Mouse (Mus musculus): ENCODE results near the gene Cdr2.
"Not testable (repeated sequence)": the region's sequence is repeated elsewhere in the genome, so short reads cannot be mapped to it uniquely, and the experiment has no call there.

Cdr2 gene

DNA sequence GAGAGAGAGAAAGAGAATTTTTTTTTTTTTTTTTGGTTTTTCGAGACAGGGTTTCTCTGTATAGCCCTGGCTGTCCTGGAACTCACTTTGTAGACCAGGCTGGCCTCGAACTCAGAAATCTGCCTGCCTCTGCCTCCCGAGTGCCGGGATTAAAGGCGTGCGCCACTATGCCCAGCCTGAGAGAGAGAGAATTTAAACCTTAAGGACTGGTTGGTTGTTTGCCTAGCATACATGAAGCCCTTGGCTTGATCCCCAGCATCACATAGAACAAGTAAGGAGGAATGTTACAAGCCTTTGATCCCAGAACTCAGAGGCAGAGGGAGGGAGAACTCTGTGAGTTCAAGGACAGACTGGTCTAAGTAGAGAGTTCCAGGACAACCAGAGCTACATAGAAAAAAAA lies 70.8 kb downstream of the Cdr2 start:
- not testable (repeated sequence) for DNase-seq (ENCODE audit: inconsistent age in 2 of 2, low spot score in 1 of 2)

DNA sequence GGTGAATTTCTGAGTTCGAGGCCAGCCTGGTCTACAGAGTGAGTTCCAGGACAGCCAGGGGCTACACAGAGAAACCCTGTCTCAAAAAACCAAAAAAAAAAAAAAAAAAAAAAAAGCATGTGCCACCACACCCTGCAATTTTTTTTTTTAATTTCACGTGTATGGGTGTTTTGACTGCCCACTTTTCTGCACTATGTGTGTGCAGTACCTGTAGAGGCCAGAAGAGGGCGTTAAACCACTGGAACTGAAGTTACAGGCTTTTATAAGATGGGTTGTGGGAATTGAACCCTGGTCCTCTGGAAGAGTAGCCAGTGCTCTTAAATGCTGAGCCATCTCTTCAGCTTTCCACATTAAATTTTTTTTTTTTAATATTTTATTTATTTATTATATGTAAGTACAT lies 71.9 kb downstream of the Cdr2 start:
- not testable (repeated sequence) for DNase-seq (ENCODE audit: inconsistent age in 2 of 2, low spot score in 1 of 2)
